Mouse (Mus musculus) layer of hippocampus, adult 2 months (tissue): Measurements from ENCODE around the gene Bglap3. TPM values are rescaled to one million over a fixed set of nuclear protein-coding genes. Genes with fewer than 3 reads are reported as not detected.

Experiments used
- DNase-seq, 2 experiments: peaks; one replicate each; pipeline ENCODE4 v3.0.0; 2022; ENCODE audit warnings: low spot score in 2 of 2
- H3K27ac ChIP-seq: fragments of 200-600 bp; 2 replicates; pipeline ENCODE4 v1.8.1; 2022
- H3K4me3 ChIP-seq: fragments of 200-600 bp; 2 replicates; pipeline ENCODE4 v1.8.1; 2022; ENCODE audit warnings: mild to moderate bottlenecking
- CTCF ChIP-seq: fragments of 200-600 bp; conservative IDR thresholded peaks from 2 replicates; pipeline ENCODE4 v1.8.1; 2022; ENCODE audit warnings: antibody characterized with exemption, mild to moderate bottlenecking, moderate library complexity
- total RNA-seq, 2 experiments: library from RNA; stranded (reverse); gene quantifications; 2 replicates each; pipeline ENCODE4 v1.2.3; 2021

Gene Bglap3
- total RNA-seq, 2 experiments from 2014 or later, result 0.36 TPM; not detected in 1

- H3K27ac ChIP-seq, result no peak overlapping the region
- no peak for DNase-seq
- 0 out of 2 replicates have a peak, but pooled peaks have one; percentile 10 for TF ChIP-seq CTCF
- H3K4me3 ChIP-seq, result no peak overlapping the region
These were observed 6.7 kb downstream of the Bglap3 start for GRCm38 (mm10) chr3:88365705-88366361.

GRCm38 (mm10) chr3:88364337-88364736, 8.2 kb downstream of the Bglap3 start, which contains the start of gene Paqr6:
TSS of gene Paqr6 (plus strand) at chr3:88364584.
- Histone ChIP-seq H3K27ac (peak within 1 kb of the TSS; percentile 89), H3K4me3 (peak within 1 kb of the TSS; percentile 27; the same call in 1 of the 2 replicates)
- peak; percentile 55 for DNase-seq
- TF ChIP-seq CTCF, result no peak

GRCm38 (mm10) chr3:88363700-88364099, 8.8 kb downstream of the Bglap3 start:
- H3K4me3 ChIP-seq, result no peak overlapping the region
- peak overlapping the region; percentile 89 for H3K27ac ChIP-seq
- peak; percentile 52 to 71 for DNase-seq
- no peak for TF ChIP-seq CTCF

- Histone ChIP-seq H3K27ac (peak overlapping the region; percentile 89), H3K4me3 (no peak overlapping the region)
- TF ChIP-seq CTCF, result no peak
- DNase-seq, result peak; percentile 37 to 49
These were observed 10.8 kb downstream of the Bglap3 start for GRCm38 (mm10) chr3:88361612-88362313.

- TF ChIP-seq CTCF, result no peak
- Histone ChIP-seq H3K27ac (peak overlapping the region; percentile 89), H3K4me3 (no peak overlapping the region)
- DNase-seq, result no peak
These were observed 11.4 kb downstream of the Bglap3 start for GRCm38 (mm10) chr3:88361096-88361495.

- TF ChIP-seq CTCF, result no peak
- H3K4me3 ChIP-seq, result no peak overlapping the region
- DNase-seq, result no peak
- H3K27ac ChIP-seq, result peak overlapping the region; percentile 89
These were observed 12.6 kb downstream of the Bglap3 start for GRCm38 (mm10) chr3:88359989-88360388.

- no peak for TF ChIP-seq CTCF
- DNase-seq, result no peak
- H3K27ac ChIP-seq, result peak overlapping the region; percentile 89
- no peak overlapping the region for H3K4me3 ChIP-seq
These were observed 13.0 kb downstream of the Bglap3 start for GRCm38 (mm10) chr3:88359584-88359983.

GRCm38 (mm10) chr3:88354396-88355165, 18.0 kb downstream of the Bglap3 start:
- TF ChIP-seq CTCF, result peak; percentile 67
- no peak for DNase-seq
- peak overlapping the region; percentile 61; the same call in 1 of the 2 replicates for H3K27ac ChIP-seq
- no peak overlapping the region for H3K4me3 ChIP-seq

- no peak overlapping the region for H3K4me3 ChIP-seq
- TF ChIP-seq CTCF, result no peak
- no peak for DNase-seq
- no peak overlapping the region for H3K27ac ChIP-seq
These were observed 19.6 kb downstream of the Bglap3 start for GRCm38 (mm10) chr3:88352907-88353306.

- no peak for DNase-seq
- Histone ChIP-seq H3K4me3 (no peak overlapping the region), H3K27ac (no peak overlapping the region; the same call in 1 of the 2 replicates)
- no peak for TF ChIP-seq CTCF
These were observed 21.8 kb downstream of the Bglap3 start for GRCm38 (mm10) chr3:88350732-88351131.

GRCm38 (mm10) chr3:88339006-88339405, 33.5 kb downstream of the Bglap3 start:
- no peak for TF ChIP-seq CTCF
- Histone ChIP-seq H3K27ac (no peak overlapping the region), H3K4me3 (no peak overlapping the region)
- DNase-seq, result no peak

GRCm38 (mm10) chr3:88338316-88338715, 34.2 kb downstream of the Bglap3 start:
- DNase-seq, result no peak
- no peak overlapping the region for H3K27ac ChIP-seq
- H3K4me3 ChIP-seq, result no peak overlapping the region
- TF ChIP-seq CTCF, result no peak

GRCm38 (mm10) chr3:88337367-88338020, 35.0 kb downstream of the Bglap3 start:
- no peak for DNase-seq
- Histone ChIP-seq H3K27ac (peak overlapping the region; percentile 99), H3K4me3 (peak overlapping the region; percentile 85)
- TF ChIP-seq CTCF, result no peak
